Mouse (Mus musculus): ENCODE results near the gene B4galnt1.

Gene B4galnt1

GRCm38 (mm10) chr10:127214422-127214803 is 49.4 kb downstream of the B4galnt1 start:
- in situ Hi-C loops (cut with MboI; ENCODE audit: low pct_unique_long_range_greater_than_20kb in 1 of 2, low sequenced_read_pairs in 2 of 2, unreplicated experiment in 1 of 2), result no loop called here

GRCm38 (mm10) chr10:127216456-127216855 is 51.4 kb downstream of the B4galnt1 start:
- in situ Hi-C loops (cut with MboI; ENCODE audit: low pct_unique_long_range_greater_than_20kb in 1 of 2, low sequenced_read_pairs in 2 of 2, unreplicated experiment in 1 of 2), result no loop called here

- in situ Hi-C loops (cut with MboI; ENCODE audit: low pct_unique_long_range_greater_than_20kb in 1 of 2, low sequenced_read_pairs in 2 of 2, unreplicated experiment in 1 of 2), result no loop called here
Measured at GRCm38 (mm10) chr10:127217177-127217576, 52.2 kb downstream of the B4galnt1 start.

- in situ Hi-C loops (cut with MboI; ENCODE audit: low pct_unique_long_range_greater_than_20kb in 1 of 2, low sequenced_read_pairs in 2 of 2, unreplicated experiment in 1 of 2), result no loop called here
Measured at GRCm38 (mm10) chr10:127218339-127218738, 53.3 kb downstream of the B4galnt1 start.
